In the genomic region with DNA sequence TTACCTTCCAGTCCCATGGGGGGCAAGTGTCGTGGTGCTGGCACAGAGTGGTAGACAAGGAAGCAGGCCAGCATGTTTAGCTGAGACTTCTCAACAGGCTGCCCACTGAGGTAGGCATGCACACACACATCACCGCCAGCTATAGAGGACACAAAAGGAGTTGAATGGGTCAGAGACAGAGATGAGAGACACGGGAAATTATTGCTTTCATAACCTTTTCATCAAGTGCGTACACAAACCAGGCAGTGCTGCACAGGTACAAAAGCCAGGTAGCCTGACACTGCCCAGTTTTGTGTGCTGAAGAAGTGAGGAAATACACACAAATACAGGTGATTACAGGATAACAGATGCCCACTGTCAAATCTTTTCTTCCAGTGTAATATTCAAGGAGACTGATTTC, we compare ENCODE assay signal across 46 mouse cellular contexts. TPM values are rescaled to one million over a fixed set of nuclear protein-coding genes. Genes with fewer than 3 reads are reported as not detected.
"Had no signal": no experiment of that assay in that cellular context is flagged by ENCODE, and none has a peak within 500 bp of the region (broad histone marks: within the 10 kb centered on the region; RNA-seq: fewer than 3 reads in every experiment).

No protein-coding gene starts in this region.

- H3K9ac ChIP-seq: limb, embryonic 12.5 days; limb, embryonic 13.5 days; limb, embryonic 15.5 days; liver, embryonic 12.5 days; liver, embryonic 13.5 days; liver, embryonic 14.5 days; liver, embryonic 15.5 days; liver, postnatal 0 days; lung, embryonic 14.5 days; lung, embryonic 15.5 days; midbrain, embryonic 12.5 days; midbrain, embryonic 15.5 days; neural tube, embryonic 12.5 days had no signal

- H3K27me3 ChIP-seq: limb, embryonic 12.5 days; limb, embryonic 13.5 days; limb, embryonic 15.5 days; liver, embryonic 12.5 days; liver, embryonic 13.5 days; liver, embryonic 15.5 days; lung, embryonic 15.5 days; megakaryocyte, embryonic 14.5 days; midbrain, embryonic 12.5 days; midbrain, embryonic 15.5 days; neural tube, embryonic 12.5 days had no signal

- H3K9me3 ChIP-seq: limb, embryonic 10.5 days; limb, embryonic 12.5 days; limb, embryonic 13.5 days; limb, embryonic 15.5 days; liver, embryonic 12.5 days; liver, embryonic 13.5 days; liver, embryonic 15.5 days; lung, embryonic 15.5 days; megakaryocyte, embryonic 14.5 days; midbrain, embryonic 10.5 days; midbrain, embryonic 12.5 days; midbrain, embryonic 15.5 days; neural tube, embryonic 12.5 days had no signal

- H3K4me3 ChIP-seq: limb, embryonic 10.5 days; limb, embryonic 12.5 days; limb, embryonic 13.5 days; limb, embryonic 15.5 days; liver, embryonic 12.5 days; liver, embryonic 13.5 days; liver, embryonic 15.5 days; lung, embryonic 15.5 days; megakaryocyte, embryonic 14.5 days; midbrain, embryonic 10.5 days; midbrain, embryonic 12.5 days; midbrain, embryonic 15.5 days; myocyte; neural tube, embryonic 12.5 days had no signal

- DNase-seq: left cerebral cortex, postnatal 4 days; liver; liver, embryonic 13.5 days; liver, postnatal 0 days; lung, adult 18-20 months; lung, adult 2 months; lung, embryonic 14.5 days; lung, postnatal 10 days; lung, postnatal 14 days; lung, postnatal 36 days; lung, postnatal 4 days; midbrain, embryonic 14.5 days had no signal

- ATAC-seq: liver, embryonic 12.5 days; liver, postnatal 0 days; lung, postnatal 0 days; midbrain, embryonic 15.5 days; midbrain, embryonic 16.5 days had no signal

- H3K4me1 ChIP-seq: limb, embryonic 10.5 days; limb, embryonic 12.5 days; limb, embryonic 13.5 days; limb, embryonic 15.5 days; midbrain, embryonic 10.5 days; midbrain, embryonic 12.5 days; midbrain, embryonic 15.5 days; neural tube, embryonic 12.5 days had no signal

- H3K27ac ChIP-seq: limb, embryonic 10.5 days; limb, embryonic 12.5 days; limb, embryonic 13.5 days; limb, embryonic 15.5 days; liver, embryonic 12.5 days; liver, embryonic 13.5 days; liver, embryonic 14.5 days; liver, embryonic 15.5 days; lung, embryonic 15.5 days; macrophage; midbrain, embryonic 10.5 days; midbrain, embryonic 12.5 days; midbrain, embryonic 15.5 days; neural tube, embryonic 12.5 days had no signal

- H3K4me2 ChIP-seq: limb, embryonic 12.5 days; limb, embryonic 13.5 days; limb, embryonic 15.5 days; liver, embryonic 11.5 days; liver, embryonic 12.5 days; liver, embryonic 13.5 days; liver, embryonic 15.5 days; lung, embryonic 14.5 days; lung, embryonic 15.5 days; midbrain, embryonic 12.5 days; midbrain, embryonic 15.5 days; neural tube, embryonic 12.5 days had no signal

RNA-seq across cellular contexts. Expression of a gene that starts 24.4 kb away (rescaled TPM):
- total RNA-seq: left cerebral cortex, adult 8-10 months; left cerebral cortex, postnatal 10 days; left cerebral cortex, postnatal 14 days; left cerebral cortex, postnatal 25 days; left cerebral cortex, postnatal 36 days; left cerebral cortex, postnatal 4 days; liver, adult 2 months; megakaryocyte progenitor cell, adult 5-6 weeks; megakaryocyte, adult 5-6 weeks; megakaryocyte-erythroid progenitor cell, adult 5-6 weeks; midbrain, postnatal 0 days; monocyte, adult 5-6 weeks had no signal
- polyA plus RNA-seq: limb, embryonic 10.5 days; limb, embryonic 11.5 days; limb, embryonic 12.5 days; limb, embryonic 13.5 days; limb, embryonic 14.5 days; limb, embryonic 15.5 days; liver, adult 2 months; liver, embryonic 11.5 days; liver, embryonic 12.5 days; liver, embryonic 13.5 days; liver, embryonic 14.5 days; liver, embryonic 15.5 days; liver, embryonic 16.5 days; liver, postnatal 0 days; lung, adult 2 months; lung, embryonic 14.5 days; lung, embryonic 15.5 days; lung, embryonic 16.5 days; lung, postnatal 0 days; macrophage; midbrain, embryonic 10.5 days; midbrain, embryonic 12.5 days; midbrain, embryonic 14.5 days; midbrain, embryonic 15.5 days; midbrain, embryonic 16.5 days; midbrain, postnatal 0 days; myocyte; neural tube, embryonic 11.5 days; neural tube, embryonic 12.5 days had no signal
